Mouse (Mus musculus): ENCODE results near the gene Rif1.

Gene Rif1

GRCm38 (mm10) chr2:52072491-52073140 lies at the start of gene Rif1:
Gene Rif1, plus strand, starts transcription at chr2:52072832.
- peak; percentile 74 to 78 for DNase-seq (ENCODE audit: low spot score in 2 of 2)

DNA sequence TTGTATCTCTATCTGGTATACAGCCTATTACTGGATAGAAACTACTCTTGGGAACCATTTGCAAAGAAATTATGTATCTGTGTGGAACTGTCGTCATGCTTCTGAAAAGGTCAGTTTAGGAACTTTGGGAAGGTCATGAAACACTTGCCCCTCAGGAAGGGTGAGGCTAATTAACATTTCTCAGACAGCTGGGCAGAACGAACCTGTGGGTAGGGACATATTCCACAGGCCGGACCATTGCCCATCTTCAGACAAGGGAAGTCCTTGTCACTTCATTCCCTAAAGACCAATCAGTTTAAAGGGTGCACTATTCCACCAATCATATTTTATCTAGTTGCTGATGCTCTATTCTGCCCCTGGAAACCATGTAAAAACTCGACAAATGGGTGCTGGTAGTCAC lies 45.6 kb upstream of the Rif1 start:
- no peak for DNase-seq (ENCODE audit: low spot score in 2 of 2)

- DNase-seq (ENCODE audit: low spot score in 2 of 2): no peak
Measured at GRCm38 (mm10) chr2:52029426-52029825, 43.2 kb upstream of the Rif1 start.

- DNase-seq (ENCODE audit: low spot score in 2 of 2): no peak
Measured at GRCm38 (mm10) chr2:52031491-52031890, 41.1 kb upstream of the Rif1 start.

DNA sequence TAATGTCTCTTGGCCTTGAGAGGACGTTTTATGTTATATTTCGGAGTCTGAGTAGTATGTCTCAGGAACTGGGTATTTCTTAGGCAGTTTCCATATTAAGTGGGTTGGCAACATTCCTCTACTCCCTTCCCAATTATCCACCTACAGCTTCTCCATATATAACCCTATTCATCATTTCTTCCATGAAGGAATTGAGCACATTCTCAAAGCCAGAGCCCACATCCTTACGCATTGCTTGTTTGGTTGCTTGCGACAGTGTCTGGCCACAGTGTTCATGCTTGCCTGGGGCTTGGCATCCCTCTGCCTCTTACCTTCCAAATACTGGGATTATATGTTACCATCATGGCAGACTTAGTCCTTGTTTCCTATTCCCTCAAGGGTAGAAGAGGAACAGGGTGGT lies 38.0 kb upstream of the Rif1 start:
- peak in 1 of 2 experiments; percentile 13 for DNase-seq (ENCODE audit: low spot score in 2 of 2)

- peak in 1 of 2 experiments; percentile 14 for DNase-seq (ENCODE audit: low spot score in 2 of 2)
Measured at GRCm38 (mm10) chr2:52035144-52035543, 37.5 kb upstream of the Rif1 start.

DNA sequence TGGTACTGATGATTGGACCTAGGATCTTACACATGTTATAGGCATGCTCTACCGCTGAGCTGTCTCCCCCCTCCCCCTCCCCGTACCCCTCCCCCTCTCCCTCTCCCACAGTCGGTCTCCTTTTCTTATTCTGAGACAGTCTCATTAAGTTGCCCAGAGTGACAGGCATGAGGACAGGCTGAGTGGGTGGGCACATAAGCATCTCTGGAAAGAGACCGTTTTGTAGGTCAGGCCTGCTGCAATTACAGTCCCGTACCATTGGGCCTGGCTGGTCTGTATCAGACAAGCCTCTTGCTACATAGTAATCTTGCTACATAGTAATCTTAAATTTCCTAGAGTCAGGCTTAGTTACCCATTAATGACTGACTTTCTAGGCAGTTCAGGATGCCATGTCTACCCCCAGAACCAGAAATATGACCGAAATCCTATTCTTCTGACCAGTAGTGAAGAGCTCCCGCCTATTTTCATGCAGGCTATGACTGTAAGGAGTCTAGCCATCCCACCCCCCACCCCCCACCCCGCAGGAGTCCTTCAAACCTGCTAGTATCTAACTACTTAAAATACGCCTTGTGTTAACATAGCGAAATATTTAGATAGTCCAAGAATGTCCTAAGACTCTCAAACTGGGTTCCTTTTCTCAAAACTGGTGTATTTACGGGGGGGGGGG lies 35.6 kb upstream of the Rif1 start:
- DNase-seq (ENCODE audit: low spot score in 2 of 2): no peak

DNA sequence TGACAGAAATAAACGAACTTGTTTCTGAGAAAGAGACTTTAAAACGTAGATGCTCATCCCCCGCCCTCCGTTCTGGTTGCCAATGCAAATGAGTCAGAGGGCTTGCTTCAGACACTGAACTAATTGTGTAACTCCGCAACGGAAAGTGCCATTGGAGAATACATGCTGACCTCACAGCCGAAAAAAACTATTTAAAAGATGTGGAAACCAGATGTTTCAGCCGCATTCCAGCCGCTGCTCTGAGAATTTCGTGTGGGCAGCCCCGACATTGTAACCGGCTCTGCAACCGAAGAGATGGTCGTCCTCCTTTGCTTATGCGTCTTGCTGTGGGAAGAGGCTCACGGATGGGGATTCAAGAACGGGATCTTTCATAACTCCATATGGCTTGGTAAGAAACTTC lies 34.8 kb upstream of the Rif1 start, which contains the start of gene Tnfaip6:
Gene Tnfaip6, plus strand, starts transcription at position 128 of the 400 bp plus-strand sequence.
- peak; percentile 33 to 62 for DNase-seq (ENCODE audit: low spot score in 2 of 2)

DNA sequence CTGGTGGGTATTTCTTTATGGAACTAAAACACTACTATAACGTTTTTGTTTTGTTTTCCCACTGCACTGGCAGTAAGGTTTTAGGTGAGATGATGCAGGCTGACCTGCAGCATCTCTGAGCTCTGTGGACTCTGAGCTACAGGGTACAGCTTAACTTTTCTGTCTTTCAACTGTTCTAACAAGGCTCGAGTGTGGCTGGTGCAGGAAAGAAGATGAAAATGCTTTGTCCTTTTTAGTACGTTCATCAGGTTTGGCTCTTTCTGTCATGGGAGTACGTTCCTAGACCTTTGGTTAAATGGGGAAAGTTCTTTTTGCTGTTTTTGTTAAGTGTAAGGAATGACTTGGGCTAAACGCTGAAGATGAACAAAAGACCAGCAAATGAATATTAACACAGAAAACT lies 34.1 kb upstream of the Rif1 start:
- no peak for DNase-seq (ENCODE audit: low spot score in 2 of 2)

DNA sequence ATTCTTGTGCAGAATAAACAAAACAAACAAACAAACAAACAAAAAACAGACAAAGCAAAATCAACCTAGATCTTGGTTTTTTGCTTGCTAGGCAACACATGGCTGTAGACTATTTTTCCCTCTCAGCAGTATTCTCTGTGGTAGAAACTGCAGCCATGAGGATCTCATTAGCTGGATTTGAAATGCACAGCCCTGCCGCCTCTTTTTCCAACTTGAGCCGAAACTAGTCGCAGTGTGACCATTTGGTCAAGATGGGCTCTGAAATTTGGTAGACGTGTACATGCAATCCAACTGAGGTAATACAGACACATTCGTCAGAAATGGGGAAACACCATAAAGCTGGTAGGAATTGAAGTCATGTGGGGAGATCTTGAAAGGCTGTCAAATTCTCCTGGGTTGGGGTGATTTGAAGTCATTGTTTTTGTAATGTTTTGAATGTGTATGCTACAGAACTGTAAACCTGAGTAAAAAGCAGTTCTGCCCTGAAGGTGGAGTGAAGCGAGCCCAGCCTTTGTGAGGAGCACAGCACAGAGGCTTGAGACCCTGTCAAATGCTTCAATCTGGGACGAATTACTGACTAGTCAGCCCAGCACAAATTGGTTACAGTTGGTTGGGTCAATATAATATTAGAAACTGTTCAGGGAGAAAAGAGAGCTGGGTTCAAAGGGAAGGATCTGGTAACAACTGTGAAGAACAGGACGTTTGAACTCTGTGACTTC lies 33.4 kb upstream of the Rif1 start:
- DNase-seq (ENCODE audit: low spot score in 2 of 2): no peak

DNA sequence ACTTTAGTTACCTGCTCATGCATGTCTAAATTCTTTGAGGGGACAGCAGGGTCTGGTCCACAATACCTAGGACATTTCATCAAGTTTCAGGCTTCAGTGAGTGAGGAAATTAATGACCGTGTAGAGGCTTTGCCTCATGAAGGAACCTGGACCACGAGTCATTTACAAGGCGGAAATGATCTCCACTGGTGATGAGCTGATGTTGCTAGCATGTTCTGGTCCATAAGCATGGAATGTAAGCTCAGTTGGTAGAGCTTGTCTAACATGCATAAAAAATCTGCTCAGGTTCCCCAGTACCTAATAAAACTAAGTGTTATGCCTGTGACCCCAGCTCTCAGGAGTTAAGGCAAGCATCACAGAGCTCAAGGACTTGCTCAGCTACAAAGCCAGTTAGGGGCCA lies 30.5 kb upstream of the Rif1 start:
- DNase-seq (ENCODE audit: low spot score in 2 of 2): no peak

GRCm38 (mm10) chr2:52042714-52043113 lies 29.9 kb upstream of the Rif1 start:
- no peak for DNase-seq (ENCODE audit: low spot score in 2 of 2)

DNA sequence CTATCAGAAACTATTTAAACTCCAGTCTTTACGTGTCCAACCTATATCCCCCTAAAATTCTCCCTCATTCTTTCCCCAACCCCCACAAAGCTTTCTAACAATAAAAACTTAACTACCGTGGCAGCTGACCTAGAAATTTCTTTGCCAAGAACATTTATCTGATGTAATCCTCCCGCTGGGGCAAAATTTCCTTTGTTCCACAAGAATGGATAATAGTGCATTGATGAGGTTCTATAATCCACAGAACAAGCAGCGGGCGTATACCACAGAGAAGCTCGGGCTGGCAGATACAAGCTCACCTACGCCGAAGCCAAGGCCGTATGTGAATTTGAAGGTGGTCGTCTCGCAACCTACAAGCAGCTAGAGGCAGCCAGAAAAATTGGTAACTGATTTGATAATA lies 29.1 kb upstream of the Rif1 start:
- DNase-seq (ENCODE audit: low spot score in 2 of 2): no peak

- no peak for DNase-seq (ENCODE audit: low spot score in 2 of 2)
Measured at GRCm38 (mm10) chr2:52046032-52046431, 26.6 kb upstream of the Rif1 start.

GRCm38 (mm10) chr2:52050823-52051222 lies 21.8 kb upstream of the Rif1 start:
- DNase-seq (ENCODE audit: low spot score in 2 of 2): no peak

DNA sequence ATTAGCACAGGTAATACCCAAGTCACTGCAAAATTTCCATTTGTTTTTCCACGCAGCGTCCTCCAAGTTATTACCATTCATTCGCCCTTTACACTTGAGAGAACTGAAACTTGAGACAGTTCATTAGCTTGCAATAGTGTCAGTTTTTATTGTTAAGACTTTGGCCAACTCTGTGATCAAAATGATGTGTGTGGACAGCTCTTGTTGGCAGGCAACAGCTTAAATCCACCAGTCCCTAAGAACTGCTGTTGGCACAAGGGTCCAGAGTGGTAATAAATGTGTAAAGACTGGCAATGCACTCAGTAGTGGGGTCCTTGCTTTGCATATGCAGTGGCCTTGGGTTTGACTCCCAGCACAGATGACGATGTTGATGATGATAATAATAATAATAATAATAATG lies 20.3 kb upstream of the Rif1 start:
- DNase-seq (ENCODE audit: low spot score in 2 of 2): no peak

DNA sequence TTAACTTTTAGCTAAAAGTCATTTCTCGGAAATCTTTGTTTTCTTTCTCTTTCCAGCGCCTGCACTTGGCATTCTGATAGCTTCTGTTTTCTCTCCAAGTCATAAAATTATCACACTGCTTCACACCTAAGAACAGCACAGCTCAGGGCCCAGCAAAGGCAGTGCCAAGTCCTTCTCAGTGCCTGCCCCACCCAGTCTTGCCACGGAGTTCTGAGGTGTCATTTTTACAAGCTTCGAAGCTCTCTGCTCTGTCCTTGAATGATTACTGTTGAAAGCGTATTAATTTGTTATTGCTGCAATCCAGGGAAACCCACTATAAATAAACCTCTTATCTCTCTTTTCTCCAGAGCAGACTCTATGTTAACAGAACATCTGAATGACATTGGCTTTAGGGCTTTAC lies 19.1 kb upstream of the Rif1 start:
- DNase-seq (ENCODE audit: low spot score in 2 of 2): no peak

GRCm38 (mm10) chr2:52055616-52056015 lies 17.0 kb upstream of the Rif1 start:
- no peak for DNase-seq (ENCODE audit: low spot score in 2 of 2)

- DNase-seq (ENCODE audit: low spot score in 2 of 2): no peak
Measured at GRCm38 (mm10) chr2:52057099-52057498, 15.5 kb upstream of the Rif1 start.

GRCm38 (mm10) chr2:52057681-52058080 lies 15.0 kb upstream of the Rif1 start:
- DNase-seq (ENCODE audit: low spot score in 2 of 2): no peak

DNA sequence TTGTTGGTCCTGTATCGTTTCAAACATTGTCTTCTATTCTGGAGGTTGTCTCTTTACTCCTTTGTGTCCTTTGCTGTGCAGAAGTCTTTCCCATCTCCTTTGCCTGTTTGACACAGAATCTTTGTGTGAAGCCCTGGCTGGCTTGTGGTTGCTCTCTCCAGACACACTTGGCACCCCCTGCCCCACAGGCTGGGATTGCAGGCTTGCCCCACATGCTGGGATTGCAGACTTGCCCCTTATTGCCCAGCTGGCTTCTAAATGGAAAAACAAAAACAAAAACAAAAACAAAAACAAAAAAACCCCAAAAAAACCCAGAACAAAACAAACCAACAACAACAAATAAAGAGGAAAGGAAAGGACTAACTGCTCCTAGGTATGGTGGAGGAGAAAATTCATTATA lies 4.0 kb upstream of the Rif1 start:
- DNase-seq (ENCODE audit: low spot score in 2 of 2): no peak

- DNase-seq (ENCODE audit: low spot score in 2 of 2): no peak
Measured at GRCm38 (mm10) chr2:52070816-52071215, 1.8 kb upstream of the Rif1 start.
